Mouse (Mus musculus) fibroblast of lung, adult 2 months (primary cell): ENCODE results near the gene Vpreb3.

Experiments used
- DNase-seq: peaks from one replicate; pipeline ENCODE4 v3.0.0-alpha.2; 2011; ENCODE audit warnings: low read depth

Gene Vpreb3

GRCm38 (mm10) chr10:75932081-75932678 lies 10.7 kb upstream of the Vpreb3 start:
- DNase-seq: no peak

- DNase-seq: no peak
Observed at GRCm38 (mm10) chr10:75932891-75933290, 10.0 kb upstream of the Vpreb3 start, which contains the start of gene Chchd10. Chchd10 (plus strand) TSS chr10:75933130.

GRCm38 (mm10) chr10:75934991-75935390 lies 7.9 kb upstream of the Vpreb3 start:
- DNase-seq: no peak

GRCm38 (mm10) chr10:75935680-75936541 lies 6.9 kb upstream of the Vpreb3 start, which contains the start of gene Mmp11:
Mmp11 (minus strand) TSS chr10:75936496.
- no peak for DNase-seq

- DNase-seq: no peak
Observed at GRCm38 (mm10) chr10:75936909-75937667, 5.8 kb upstream of the Vpreb3 start.

- no peak for DNase-seq
Observed at GRCm38 (mm10) chr10:75937851-75938643, 4.8 kb upstream of the Vpreb3 start.

- DNase-seq: no peak
Observed at GRCm38 (mm10) chr10:75939481-75940234, 3.2 kb upstream of the Vpreb3 start.

GRCm38 (mm10) chr10:75940520-75940919 lies 2.3 kb upstream of the Vpreb3 start, which contains the start of gene Gm867:
Gm867 (minus strand) TSS chr10:75940672.
- DNase-seq: no peak

- DNase-seq: no peak
Observed at GRCm38 (mm10) chr10:75941042-75941824, 1.6 kb upstream of the Vpreb3 start.

- peak; percentile 88 for DNase-seq
Observed at GRCm38 (mm10) chr10:75944066-75944772, 1.4 kb downstream of the Vpreb3 start.

GRCm38 (mm10) chr10:75945213-75945612 lies 2.4 kb downstream of the Vpreb3 start:
- no peak for DNase-seq

GRCm38 (mm10) chr10:75945896-75946295 lies 3.0 kb downstream of the Vpreb3 start:
- no peak for DNase-seq

- DNase-seq: no peak
Observed at GRCm38 (mm10) chr10:75948079-75948478, 5.2 kb downstream of the Vpreb3 start.

- no peak for DNase-seq
Observed at GRCm38 (mm10) chr10:75949053-75950045, 6.5 kb downstream of the Vpreb3 start.

GRCm38 (mm10) chr10:75950791-75951210 lies 7.9 kb downstream of the Vpreb3 start:
- no peak for DNase-seq

GRCm38 (mm10) chr10:75951424-75952050 lies 8.7 kb downstream of the Vpreb3 start:
- peak; percentile 64 for DNase-seq

- no peak for DNase-seq
Observed at GRCm38 (mm10) chr10:75954381-75954811, 11.5 kb downstream of the Vpreb3 start, which contains the start of gene Gm5134. Gm5134 (plus strand) TSS chr10:75954514.
